Mouse (Mus musculus) heart, embryonic 11.5 days (tissue): Measurements from ENCODE around the gene Oasl1. TPM values are rescaled to one million over a fixed set of nuclear protein-coding genes. Genes with fewer than 3 reads are reported as not detected.
"Not testable (repeated sequence)": the region's sequence is repeated elsewhere in the genome, so short reads cannot be mapped to it uniquely, and the experiment has no call there.

ENCODE experiments used
- ATAC-seq: fragments of 200-750 bp; cut with Nextera tagmentation; replicated peaks from 2 replicates; pipeline ENCODE4 v1.8.0; 2017; ENCODE audit warnings: moderate library complexity; ENCODE audit not compliant: insufficient number of reproducible peaks, low FRiP score, low TSS enrichment
- H3K27ac ChIP-seq: fragments of 300-500 bp; sonication (generic); 2 replicates; pipeline ENCODE4 v1.5.1; 2014; ENCODE audit warnings: mild to moderate bottlenecking, low read depth, low read length
- H3K27me3 ChIP-seq: fragments of 300-500 bp; sonication (generic); 2 replicates; pipeline ENCODE4 v1.6.1; 2014; ENCODE audit warnings: mild to moderate bottlenecking, low read length, mixed read lengths; ENCODE audit not compliant: control insufficient read depth, insufficient read depth
- H3K36me3 ChIP-seq: fragments of 300-500 bp; sonication (generic); 2 replicates; pipeline ENCODE4 v1.6.1; 2014; ENCODE audit warnings: mild to moderate bottlenecking, low read length, moderate library complexity, mixed read lengths; ENCODE audit not compliant: control insufficient read depth, insufficient read depth
- H3K4me1 ChIP-seq: fragments of 300-500 bp; sonication (generic); 2 replicates; pipeline ENCODE4 v1.6.1; 2014; ENCODE audit warnings: low read length; ENCODE audit not compliant: control insufficient read depth, insufficient read depth
- H3K4me2 ChIP-seq: fragments of 300-500 bp; sonication (generic); 2 replicates; pipeline ENCODE4 v1.6.1; 2014; ENCODE audit warnings: mild to moderate bottlenecking, moderate library complexity
- H3K4me3 ChIP-seq: fragments of 300-500 bp; sonication (generic); 2 replicates; pipeline ENCODE4 v1.5.1; 2014; ENCODE audit warnings: low read depth, low read length
- H3K9ac ChIP-seq: fragments of 300-500 bp; sonication (generic); 2 replicates; pipeline ENCODE4 v1.6.1; 2014; ENCODE audit warnings: mild to moderate bottlenecking, low read depth, low read length, moderate library complexity
- H3K9me3 ChIP-seq: fragments of 300-500 bp; sonication (generic); replicated peaks from 2 replicates; pipeline ENCODE4 v1.6.1; 2016; ENCODE audit warnings: low read length; ENCODE audit not compliant: control insufficient read depth
- WGBS: fragments of 180-500 bp; shearing (Covaris S2); extraction: QIAGEN DNeasy Blood & Tissue Kit; methylation state at CpG from one replicate; pipeline ENCODE4 v1.1.7; 2014; ENCODE audit not compliant: insufficient replicate concordance; 5-methylcytosine and 5-hydroxymethylcytosine counted together
- polyA plus RNA-seq: library from polyadenylated mRNA; unstranded; fragments of >200 nt; fragmentation: Nextera tagmentation; extraction: Ambion mirVana; gene quantifications from 2 replicates; pipeline ENCODE4 v1.2.1, GENCODE M21; 2014

Gene Oasl1
- polyA plus RNA-seq, 1 experiment from 2014 or later: 0.30 TPM

DNA sequence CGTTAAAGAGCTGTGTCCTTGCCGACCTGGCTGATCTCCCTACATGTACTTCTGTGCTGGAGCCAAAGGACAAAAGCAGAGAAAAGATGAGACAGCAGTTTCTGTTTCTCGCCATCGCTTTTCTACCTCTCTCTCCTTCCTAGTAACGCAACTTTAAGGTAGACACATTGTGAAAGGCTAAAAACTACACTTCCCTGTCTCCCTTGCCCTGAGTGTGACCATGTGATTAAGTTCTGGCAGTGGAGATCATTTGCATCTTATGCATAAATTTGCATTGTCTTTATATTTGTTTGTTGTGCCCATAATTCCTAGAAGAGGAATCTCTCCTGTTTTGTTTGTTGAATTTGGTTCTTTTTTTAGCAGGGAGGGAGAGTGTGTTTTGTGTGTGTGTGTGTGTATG lies 7.2 kb upstream of the Oasl1 start:
- Histone ChIP-seq H3K36me3 (no peaks in the 10 kb centered on the region), H3K27me3 (no peaks in the 10 kb centered on the region), H3K9me3 (no peaks in the 10 kb centered on the region), H3K27ac (no peak overlapping the region), H3K4me2 (no peak overlapping the region), H3K4me1 (no peaks in the 10 kb centered on the region), H3K4me3 (no peak overlapping the region), H3K9ac (no peak overlapping the region)
- no peak for ATAC-seq
- WGBS: 76% methylated on average over 5 of the region's 5 CpGs

DNA sequence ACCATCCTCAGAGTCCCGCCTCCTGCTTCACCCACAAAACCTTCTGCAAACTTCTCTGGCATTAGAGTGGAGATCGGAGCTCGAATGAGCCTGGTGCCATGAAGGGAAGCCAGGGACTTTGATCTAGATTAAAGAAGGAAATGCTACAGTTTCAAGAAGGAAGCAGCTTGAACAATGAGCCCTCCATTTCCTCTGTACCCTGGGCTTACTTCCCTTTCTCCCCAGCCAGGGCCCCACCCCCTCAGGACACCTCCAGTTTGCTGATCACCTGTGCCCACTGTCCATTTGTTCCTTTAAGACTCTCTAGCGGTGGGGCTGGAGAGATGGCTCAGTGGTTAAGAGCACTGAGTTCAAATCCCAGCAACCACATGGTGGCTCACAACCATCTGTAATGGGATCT lies 6.3 kb upstream of the Oasl1 start:
- Histone ChIP-seq H3K4me1 (no peaks in the 10 kb centered on the region), H3K9me3 (no peaks in the 10 kb centered on the region), H3K9ac (no peak overlapping the region), H3K27ac (no peak overlapping the region), H3K4me2 (no peak overlapping the region), H3K36me3 (no peaks in the 10 kb centered on the region), H3K27me3 (no peaks in the 10 kb centered on the region), H3K4me3 (no peak overlapping the region)
- no peak for ATAC-seq
- WGBS: 80% methylated on average over 4 of the region's 4 CpGs

DNA sequence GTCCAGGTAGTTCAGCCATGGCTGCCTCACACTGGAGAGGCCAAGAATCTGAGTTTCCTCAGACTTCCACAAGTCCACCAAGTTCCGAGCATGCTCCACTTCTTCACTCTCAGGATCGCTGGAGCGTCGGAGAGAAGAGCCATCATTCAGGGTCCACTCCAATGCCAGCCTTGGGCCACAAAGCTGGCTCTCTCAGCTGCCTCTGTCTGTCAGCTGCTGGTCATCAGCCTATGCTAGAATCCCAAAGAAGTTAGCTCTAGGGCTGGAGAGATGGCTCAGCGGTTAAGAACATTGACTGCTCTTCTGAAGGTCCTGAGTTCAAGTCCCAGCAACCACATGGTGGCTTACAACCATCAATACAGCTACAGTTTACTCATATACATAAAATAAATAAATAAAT lies 5.7 kb upstream of the Oasl1 start:
- H3K27me3 ChIP-seq, H3K36me3 ChIP-seq, H3K4me2 ChIP-seq, H3K4me3 ChIP-seq, H3K9me3 ChIP-seq, H3K27ac ChIP-seq, ATAC-seq, H3K4me1 ChIP-seq, H3K9ac ChIP-seq: not testable (repeated sequence)
- 87% methylated on average over 5 of the region's 5 CpGs for WGBS

DNA sequence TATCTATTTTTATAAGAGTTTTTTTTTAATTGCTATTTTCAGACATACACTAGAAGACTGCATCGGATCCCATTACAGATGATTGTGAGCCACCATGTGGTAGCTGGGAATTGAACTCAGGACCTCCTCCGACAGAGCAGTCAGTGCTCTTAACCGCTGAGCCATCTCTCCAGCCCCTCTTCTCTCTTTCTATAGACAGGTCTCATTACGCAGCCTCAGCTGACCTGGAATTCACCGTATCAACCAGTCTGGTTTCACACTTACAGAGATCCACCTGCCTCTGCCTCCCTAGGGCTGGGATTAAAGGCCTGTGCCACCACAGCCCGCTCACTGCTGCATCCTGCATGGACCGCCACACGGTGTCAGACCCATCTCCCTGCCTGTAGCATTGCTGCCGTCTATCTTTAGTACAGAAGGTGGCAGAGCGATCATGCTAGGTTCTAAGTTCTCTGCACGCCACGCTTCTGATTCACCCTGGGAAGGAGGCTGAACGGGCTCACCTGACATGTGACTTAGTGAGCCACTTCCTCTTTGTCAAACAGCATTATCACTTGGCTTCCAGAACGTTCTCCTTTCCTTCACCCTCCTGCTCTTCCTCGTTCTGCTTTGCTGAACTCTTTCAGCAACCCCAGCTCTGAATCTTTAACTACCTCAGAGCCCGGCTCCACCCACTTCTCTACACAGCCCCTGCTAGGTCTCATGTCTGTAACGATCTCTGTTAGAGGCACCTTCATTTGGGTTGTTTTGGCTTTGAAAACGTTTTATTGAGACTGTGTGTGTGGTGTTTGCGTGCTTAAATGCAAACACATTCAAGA lies 1.3 kb upstream of the Oasl1 start:
- Histone ChIP-seq H3K4me3 (no peak overlapping the region), H3K4me2 (no peak overlapping the region)

DNA sequence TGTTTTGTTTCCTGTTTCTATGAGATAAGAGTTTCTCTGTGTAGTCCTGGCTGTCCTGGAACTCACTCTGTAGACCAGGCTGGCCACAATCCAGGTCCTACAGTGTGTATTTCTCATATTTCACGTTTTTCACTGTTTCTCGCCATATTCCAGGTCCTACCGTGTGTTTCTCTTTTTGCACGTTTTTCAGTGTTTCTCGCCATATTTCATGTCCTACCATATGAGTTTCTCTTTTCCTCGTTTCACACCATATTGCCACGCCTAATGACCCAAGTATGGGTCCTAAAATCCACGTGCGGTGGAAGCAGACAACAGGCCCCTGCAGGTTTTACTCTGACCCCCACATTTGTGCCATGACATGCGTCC lies 691 bp upstream of the Oasl1 start:
- Histone ChIP-seq H3K36me3 (no peaks in the 10 kb centered on the region), H3K4me3 (no peak overlapping the region), H3K9me3 (no peaks in the 10 kb centered on the region), H3K27ac (no peak overlapping the region), H3K9ac (no peak overlapping the region), H3K4me2 (no peak overlapping the region), H3K4me1 (0 out of 2 replicates have a peak, but pooled peaks cover 4% of the 10 kb centered on the region), H3K27me3 (no peaks in the 10 kb centered on the region)
- peak; percentile 77; the same call in 1 of the 2 replicates for ATAC-seq
- 67% methylated on average over 10 of the region's 10 CpGs for WGBS

More for the DNA sequence above, 1.3 kb upstream of the Oasl1 start:
- ATAC-seq: no peak
- Histone ChIP-seq H3K9me3 (no peaks in the 10 kb centered on the region), H3K9ac (no peak overlapping the region), H3K27ac (no peak overlapping the region), H3K36me3 (no peaks in the 10 kb centered on the region), H3K27me3 (no peaks in the 10 kb centered on the region), H3K4me1 (0 out of 2 replicates have a peak, but pooled peaks cover 4% of the 10 kb centered on the region)
- 69% methylated on average over 19 of the region's 19 CpGs for WGBS

DNA sequence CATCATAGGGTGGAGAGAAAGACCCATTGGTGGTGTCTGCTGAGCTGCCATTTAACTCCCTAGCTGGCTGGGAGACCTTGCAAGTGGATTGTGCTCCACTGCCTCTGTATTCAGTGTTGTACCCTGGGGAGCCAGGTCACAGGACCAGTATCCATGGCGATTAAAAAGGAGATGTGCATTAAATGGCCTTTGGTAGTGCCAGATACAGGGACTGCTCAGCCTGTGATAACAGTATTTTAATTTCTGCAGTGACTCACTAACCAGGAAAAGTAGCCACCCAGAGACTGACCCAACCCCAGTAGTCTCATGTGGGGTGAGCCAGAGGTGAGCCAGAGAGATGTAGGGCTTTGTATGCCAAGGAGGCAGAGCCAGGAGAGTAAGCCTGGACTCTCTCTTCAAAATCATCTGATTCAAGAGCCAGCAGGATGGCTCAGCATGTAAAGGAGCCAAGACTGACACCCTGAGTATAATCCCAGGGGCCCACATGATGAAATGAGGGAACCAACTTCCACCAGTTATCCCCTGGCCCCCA lies 3.2 kb downstream of the Oasl1 start:
- Histone ChIP-seq H3K9ac (no peak overlapping the region), H3K4me1 (0 out of 2 replicates have a peak, but pooled peaks cover 4% of the 10 kb centered on the region), H3K27me3 (no peaks in the 10 kb centered on the region), H3K4me2 (no peak overlapping the region), H3K9me3 (no peaks in the 10 kb centered on the region), H3K36me3 (no peaks in the 10 kb centered on the region), H3K27ac (no peak overlapping the region), H3K4me3 (no peak overlapping the region)
- WGBS: 52% methylated on average over 1 of the region's 1 CpGs
- no peak for ATAC-seq

DNA sequence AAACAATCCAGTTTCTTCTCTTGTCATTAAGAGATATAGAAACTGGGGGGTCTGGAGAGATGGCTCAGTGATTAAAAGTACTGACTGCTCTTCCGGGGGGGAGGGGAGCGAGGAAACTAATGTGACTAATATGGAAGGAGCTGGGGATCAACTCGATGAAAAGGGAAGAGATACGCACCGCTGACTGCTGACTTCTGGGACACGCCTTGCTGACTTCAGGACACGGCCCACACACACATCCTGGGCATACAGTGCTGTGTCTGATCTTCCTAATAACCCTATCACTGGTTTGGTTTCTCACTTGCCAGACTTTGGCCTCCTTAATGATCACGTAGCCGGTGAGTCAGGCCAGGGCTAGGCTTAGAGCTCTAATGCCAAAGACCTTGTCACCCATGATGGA lies 3.7 kb downstream of the Oasl1 start:
- 0 out of 2 replicates have a peak, but pooled peaks cover 4% of the 10 kb centered on the region for H3K4me1 ChIP-seq
- no peak overlapping the region for H3K4me2 ChIP-seq
- no peak overlapping the region for H3K9ac ChIP-seq
- H3K27ac ChIP-seq: no peak overlapping the region
- no peaks in the 10 kb centered on the region for H3K36me3 ChIP-seq
- H3K27me3 ChIP-seq: no peaks in the 10 kb centered on the region
- no peaks in the 10 kb centered on the region for H3K9me3 ChIP-seq
- ATAC-seq: no peak
- 80% methylated on average over 9 of the region's 9 CpGs for WGBS
- H3K4me3 ChIP-seq: no peak overlapping the region

DNA sequence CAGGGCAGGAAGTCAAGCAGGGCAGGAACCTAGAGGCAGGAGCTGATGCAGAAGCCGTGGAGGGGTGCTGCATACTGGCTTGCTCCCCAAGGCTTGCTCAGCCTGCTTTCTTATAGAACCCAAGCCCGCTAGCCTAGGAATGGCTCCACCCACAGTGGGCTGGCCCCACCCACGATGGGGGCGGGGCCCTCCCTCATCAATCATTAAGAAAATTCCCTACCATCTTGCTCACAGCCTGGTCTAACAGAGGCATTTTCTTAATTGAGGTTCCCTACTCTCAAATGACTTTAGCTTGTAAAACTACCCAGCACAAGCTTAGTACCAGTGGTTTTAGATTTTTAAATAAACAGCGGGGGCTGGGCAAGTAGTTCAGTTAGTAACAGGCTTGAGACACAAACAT lies 8.6 kb downstream of the Oasl1 start:
- WGBS: 51% methylated on average over 5 of the region's 5 CpGs

DNA sequence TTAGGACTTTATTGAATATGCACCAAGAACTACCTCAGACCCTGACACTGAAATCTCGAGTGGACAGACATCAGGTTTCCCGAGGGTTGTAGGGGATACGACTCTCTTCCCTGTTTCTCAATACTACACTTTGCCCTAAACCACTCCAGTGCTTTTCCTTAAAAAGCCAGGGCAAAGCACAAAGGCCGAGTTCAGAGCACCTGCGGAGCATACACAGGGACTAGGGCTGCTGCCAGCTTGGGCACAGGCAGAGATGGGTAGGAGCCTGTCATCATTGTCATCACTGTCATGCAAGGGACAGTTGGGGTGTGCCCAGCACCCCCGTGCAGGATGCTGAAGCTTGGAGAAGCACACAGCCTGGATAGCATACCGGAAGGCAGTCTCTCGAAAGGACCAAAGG lies 10.2 kb downstream of the Oasl1 start:
- Histone ChIP-seq H3K4me3 (no peak overlapping the region), H3K4me2 (no peak overlapping the region), H3K4me1 (no peaks in the 10 kb centered on the region), H3K36me3 (no peaks in the 10 kb centered on the region), H3K9me3 (no peaks in the 10 kb centered on the region), H3K27me3 (no peaks in the 10 kb centered on the region), H3K27ac (no peak overlapping the region), H3K9ac (no peak overlapping the region)
- 76% methylated on average over 8 of the region's 8 CpGs for WGBS
- no peak for ATAC-seq

More for the DNA sequence above, 8.6 kb downstream of the Oasl1 start:
- Histone ChIP-seq H3K36me3 (no peaks in the 10 kb centered on the region), H3K27ac (no peak overlapping the region), H3K27me3 (no peaks in the 10 kb centered on the region), H3K4me3 (no peak overlapping the region), H3K9ac (no peak overlapping the region), H3K4me2 (no peak overlapping the region), H3K9me3 (no peaks in the 10 kb centered on the region), H3K4me1 (no peaks in the 10 kb centered on the region)
- no peak for ATAC-seq
